Mouse (Mus musculus) midbrain, embryonic 15.5 days (tissue): ENCODE results near the gene Afap1. TPM values are rescaled to one million over a fixed set of nuclear protein-coding genes. Genes with fewer than 3 reads are reported as not detected.

ENCODE experiments used
- ATAC-seq: fragments of 200-750 bp; cut with Nextera tagmentation; replicated peaks from 2 replicates; pipeline ENCODE4 v1.8.0; 2017; ENCODE audit warnings: moderate TSS enrichment
- H3K27ac ChIP-seq: fragments of 300-500 bp; sonication (generic); 2 replicates; pipeline ENCODE4 v1.5.1; 2015; ENCODE audit warnings: mild to moderate bottlenecking, inconsistent platforms
- H3K27me3 ChIP-seq: fragments of 300-500 bp; sonication (generic); replicated peaks from 2 replicates; pipeline ENCODE4 v1.6.1; 2015; ENCODE audit warnings: inconsistent platforms
- H3K36me3 ChIP-seq: fragments of 300-500 bp; sonication (generic); replicated peaks from 2 replicates; pipeline ENCODE4 v1.6.1; 2015; ENCODE audit warnings: inconsistent platforms
- H3K4me1 ChIP-seq: fragments of 300-500 bp; sonication (generic); 2 replicates; pipeline ENCODE4 v1.6.1; 2015; ENCODE audit warnings: inconsistent platforms
- H3K4me2 ChIP-seq: fragments of 300-500 bp; sonication (generic); 2 replicates; pipeline ENCODE4 v1.6.1; 2015; ENCODE audit warnings: inconsistent platforms, mild to moderate bottlenecking, moderate library complexity
- H3K4me3 ChIP-seq: fragments of 300-500 bp; sonication (generic); 2 replicates; pipeline ENCODE4 v1.5.1; 2015; ENCODE audit warnings: mild to moderate bottlenecking, inconsistent platforms
- H3K9ac ChIP-seq: fragments of 300-500 bp; sonication (generic); 2 replicates; pipeline ENCODE4 v1.6.1; 2015; ENCODE audit warnings: mild to moderate bottlenecking, inconsistent platforms
- H3K9me3 ChIP-seq: fragments of 300-500 bp; sonication (generic); 2 replicates; pipeline ENCODE4 v1.6.1; 2016; ENCODE audit warnings: inconsistent platforms
- WGBS: fragments of 180-500 bp; shearing (Covaris S2); methylation state at CpG from one replicate; pipeline ENCODE4 v1.1.7; 2015; ENCODE audit warnings: mixed read lengths; 5-methylcytosine and 5-hydroxymethylcytosine counted together
- polyA plus RNA-seq: library from polyadenylated mRNA; unstranded; fragments of >200 nt; fragmentation: Nextera tagmentation; extraction: Ambion mirVana; gene quantifications from 2 replicates; pipeline ENCODE4 v1.2.1, GENCODE M21; 2015

The Afap1 gene
- polyA plus RNA-seq, 1 experiment from 2014 or later: 76.9 TPM

- Histone ChIP-seq H3K27ac (no peak overlapping the region), H3K9me3 (no peaks in the 10 kb centered on the region), H3K4me1 (no peaks in the 10 kb centered on the region), H3K27me3 (no peaks in the 10 kb centered on the region), H3K4me3 (no peak overlapping the region), H3K4me2 (no peak overlapping the region), H3K36me3 (peaks cover 24% of the 10 kb centered on the region), H3K9ac (no peak overlapping the region)
- WGBS: 89% methylated on average over 2 of the region's 2 CpGs
- ATAC-seq: no peak
Measured at GRCm38 (mm10) chr5:35946841-35947240, 53.7 kb downstream of the Afap1 start.

DNA sequence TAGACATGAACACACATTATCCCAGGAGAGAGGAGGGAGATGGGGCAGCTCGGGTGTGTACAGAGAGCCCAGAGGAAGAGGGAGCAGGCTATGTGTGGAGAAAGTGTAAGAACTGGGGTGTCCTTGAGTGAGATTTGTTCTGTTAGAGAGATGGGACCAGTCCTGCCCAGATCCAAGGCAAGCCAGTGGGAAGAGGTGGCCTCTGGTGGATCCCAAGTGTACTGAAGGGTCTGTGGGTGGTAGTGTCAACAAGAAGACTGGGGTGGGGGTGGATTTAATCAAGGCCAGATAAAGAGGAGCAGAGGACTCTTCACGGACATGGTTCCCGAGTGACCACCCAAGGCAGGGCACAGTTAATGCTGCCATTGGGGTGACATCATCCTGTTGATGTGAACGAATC lies 54.3 kb downstream of the Afap1 start:
- Histone ChIP-seq H3K36me3 (peaks cover 28% of the 10 kb centered on the region), H3K27me3 (no peaks in the 10 kb centered on the region), H3K9ac (no peak overlapping the region), H3K9me3 (no peaks in the 10 kb centered on the region), H3K4me3 (no peak overlapping the region), H3K4me2 (no peak overlapping the region), H3K27ac (no peak overlapping the region), H3K4me1 (no peaks in the 10 kb centered on the region)
- 71% methylated on average over 4 of the region's 4 CpGs for WGBS
- ATAC-seq: no peak

- no peaks in the 10 kb centered on the region for H3K27me3 ChIP-seq
- H3K4me2 ChIP-seq: no peak overlapping the region
- peaks cover 29% of the 10 kb centered on the region for H3K36me3 ChIP-seq
- ATAC-seq: no peak
- no peak overlapping the region for H3K9ac ChIP-seq
- 76% methylated on average over 15 of the region's 15 CpGs for WGBS
- no peaks in the 10 kb centered on the region for H3K4me1 ChIP-seq
- no peak overlapping the region for H3K4me3 ChIP-seq
- H3K27ac ChIP-seq: no peak overlapping the region
- no peaks in the 10 kb centered on the region for H3K9me3 ChIP-seq
Measured at GRCm38 (mm10) chr5:35948225-35948975, 55.3 kb downstream of the Afap1 start.

GRCm38 (mm10) chr5:35949061-35949460 lies 55.9 kb downstream of the Afap1 start:
- no peak overlapping the region for H3K4me3 ChIP-seq
- no peaks in the 10 kb centered on the region for H3K9me3 ChIP-seq
- no peaks in the 10 kb centered on the region for H3K27me3 ChIP-seq
- 79% methylated on average over 5 of the region's 5 CpGs for WGBS
- no peak overlapping the region for H3K4me2 ChIP-seq
- H3K4me1 ChIP-seq: no peaks in the 10 kb centered on the region
- H3K27ac ChIP-seq: no peak overlapping the region
- no peak overlapping the region for H3K9ac ChIP-seq
- H3K36me3 ChIP-seq: peaks cover 29% of the 10 kb centered on the region
- ATAC-seq: no peak

GRCm38 (mm10) chr5:35950504-35950903 lies 57.4 kb downstream of the Afap1 start:
- H3K4me2 ChIP-seq: no peak overlapping the region
- WGBS: 90% methylated on average over 7 of the region's 7 CpGs
- no peaks in the 10 kb centered on the region for H3K4me1 ChIP-seq
- H3K27me3 ChIP-seq: no peaks in the 10 kb centered on the region
- H3K27ac ChIP-seq: no peak overlapping the region
- H3K9ac ChIP-seq: no peak overlapping the region
- H3K9me3 ChIP-seq: no peaks in the 10 kb centered on the region
- H3K4me3 ChIP-seq: no peak overlapping the region
- ATAC-seq: no peak
- peaks cover 23% of the 10 kb centered on the region for H3K36me3 ChIP-seq

- 77% methylated on average over 12 of the region's 12 CpGs for WGBS
- H3K9me3 ChIP-seq: no peaks in the 10 kb centered on the region
Measured at GRCm38 (mm10) chr5:35954055-35954718, 61.1 kb downstream of the Afap1 start.

DNA sequence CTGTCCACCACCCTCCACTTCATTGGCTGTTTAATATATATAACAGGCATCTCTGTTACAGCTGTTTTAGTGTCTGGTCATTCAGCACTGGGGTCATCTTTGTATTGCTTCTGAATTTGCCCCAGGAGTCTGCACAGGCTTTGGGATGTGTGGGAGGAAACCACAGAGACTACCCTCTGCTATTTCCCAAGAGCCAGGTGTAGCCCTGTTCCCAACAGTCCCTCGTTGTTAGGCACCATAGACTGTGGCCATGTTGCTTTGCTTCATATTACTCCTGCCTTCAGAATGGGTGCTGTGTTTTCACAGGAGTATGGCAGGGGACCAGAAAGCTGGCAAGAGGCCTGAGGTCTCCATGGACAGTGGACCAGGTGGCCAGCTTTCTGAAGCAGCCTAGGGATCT lies 63.1 kb downstream of the Afap1 start:
- no peak overlapping the region for H3K4me3 ChIP-seq
- 91% methylated on average over 1 of the region's 1 CpGs for WGBS
- peaks cover 13% of the 10 kb centered on the region; the same call in 1 of the 2 replicates for H3K36me3 ChIP-seq
- no peak overlapping the region for H3K9ac ChIP-seq
- no peaks in the 10 kb centered on the region for H3K9me3 ChIP-seq
- no peaks in the 10 kb centered on the region for H3K4me1 ChIP-seq
- H3K4me2 ChIP-seq: no peak overlapping the region
- no peaks in the 10 kb centered on the region for H3K27me3 ChIP-seq
- no peak for ATAC-seq
- no peak overlapping the region for H3K27ac ChIP-seq

More at GRCm38 (mm10) chr5:35954055-35954718, 61.1 kb downstream of the Afap1 start:
- no peaks in the 10 kb centered on the region for H3K27me3 ChIP-seq
- H3K9ac ChIP-seq: no peak overlapping the region
- H3K36me3 ChIP-seq: peaks cover 17% of the 10 kb centered on the region; the same call in 1 of the 2 replicates
- no peak overlapping the region for H3K4me2 ChIP-seq
- no peak overlapping the region for H3K4me3 ChIP-seq
- H3K4me1 ChIP-seq: no peaks in the 10 kb centered on the region
- no peak for ATAC-seq
- no peak overlapping the region for H3K27ac ChIP-seq

GRCm38 (mm10) chr5:35958681-35959080 lies 65.6 kb downstream of the Afap1 start:
- ATAC-seq: no peak
- no peak overlapping the region for H3K4me2 ChIP-seq
- 83% methylated on average over 2 of the region's 2 CpGs for WGBS
- no peak overlapping the region for H3K27ac ChIP-seq
- no peak overlapping the region for H3K4me3 ChIP-seq
- H3K9ac ChIP-seq: no peak overlapping the region
- H3K9me3 ChIP-seq: no peaks in the 10 kb centered on the region
- H3K36me3 ChIP-seq: peaks cover 18% of the 10 kb centered on the region; the same call in 1 of the 2 replicates
- no peaks in the 10 kb centered on the region for H3K4me1 ChIP-seq
- H3K27me3 ChIP-seq: no peaks in the 10 kb centered on the region

DNA sequence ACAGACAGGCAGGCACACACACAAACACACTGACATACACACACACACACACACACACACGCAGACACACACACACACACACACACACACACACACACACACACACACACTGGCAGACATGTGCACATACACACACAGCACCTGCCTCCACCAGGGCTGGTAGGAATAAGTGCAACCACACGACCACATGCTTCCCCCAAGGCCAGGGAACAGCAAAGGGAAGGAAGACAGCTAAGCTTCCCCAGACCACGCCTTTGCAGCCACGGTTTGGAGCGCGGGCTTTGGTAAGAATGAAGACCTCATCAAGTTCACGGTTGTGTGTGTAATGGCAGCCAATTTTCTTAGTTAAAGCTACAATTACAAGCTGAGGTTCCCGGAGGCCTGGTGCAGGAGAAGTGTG lies 67.0 kb downstream of the Afap1 start:
- Histone ChIP-seq H3K4me1 (no peaks in the 10 kb centered on the region), H3K27me3 (no peaks in the 10 kb centered on the region), H3K4me3 (no peak overlapping the region), H3K27ac (no peak overlapping the region), H3K4me2 (no peak overlapping the region), H3K9ac (no peak overlapping the region), H3K36me3 (peaks cover 26% of the 10 kb centered on the region; the same call in 1 of the 2 replicates), H3K9me3 (no peaks in the 10 kb centered on the region)
- WGBS: 75% methylated on average over 7 of the region's 8 CpGs
- ATAC-seq: no peak

DNA sequence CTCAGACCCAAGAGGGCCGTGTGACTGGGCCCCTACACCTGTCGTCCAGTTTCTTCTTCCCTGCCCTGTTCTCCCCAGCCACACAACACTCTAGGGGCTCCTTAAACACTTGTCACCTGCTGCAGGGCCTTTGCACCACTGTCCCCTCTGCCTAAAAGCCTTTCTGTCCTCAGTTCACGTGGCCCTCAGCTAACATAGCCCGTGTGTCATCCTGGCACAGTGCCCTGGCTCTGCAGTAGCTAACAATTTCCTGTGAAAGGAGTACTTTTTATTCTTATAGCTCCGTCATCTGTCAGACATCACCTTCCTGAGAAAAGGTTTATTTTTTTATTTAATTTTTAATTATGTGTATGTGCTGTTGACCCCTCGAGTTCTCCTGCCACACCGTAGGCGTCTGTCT lies 68.2 kb downstream of the Afap1 start:
- Histone ChIP-seq H3K27me3 (no peaks in the 10 kb centered on the region), H3K27ac (no peak overlapping the region), H3K36me3 (peaks cover 37% of the 10 kb centered on the region; the same call in 1 of the 2 replicates), H3K4me3 (no peak overlapping the region), H3K4me1 (no peaks in the 10 kb centered on the region), H3K9ac (no peak overlapping the region), H3K9me3 (no peaks in the 10 kb centered on the region), H3K4me2 (no peak overlapping the region)
- WGBS: 83% methylated on average over 8 of the region's 8 CpGs
- no peak for ATAC-seq

- Histone ChIP-seq H3K4me3 (no peak overlapping the region), H3K4me2 (no peak overlapping the region), H3K9me3 (no peaks in the 10 kb centered on the region), H3K27me3 (no peaks in the 10 kb centered on the region), H3K9ac (no peak overlapping the region), H3K27ac (no peak overlapping the region), H3K36me3 (peaks cover 55% of the 10 kb centered on the region; the same call in 1 of the 2 replicates), H3K4me1 (no peaks in the 10 kb centered on the region)
- no peak for ATAC-seq
- WGBS: 79% methylated on average over 9 of the region's 9 CpGs
Measured at GRCm38 (mm10) chr5:35963635-35964034, 70.5 kb downstream of the Afap1 start.

- Histone ChIP-seq H3K36me3 (peaks cover 63% of the 10 kb centered on the region; the same call in 1 of the 2 replicates), H3K27me3 (no peaks in the 10 kb centered on the region), H3K4me3 (no peak overlapping the region), H3K9ac (no peak overlapping the region), H3K4me2 (no peak overlapping the region), H3K9me3 (no peaks in the 10 kb centered on the region), H3K27ac (no peak overlapping the region), H3K4me1 (no peaks in the 10 kb centered on the region)
- 23% methylated on average over 5 of the region's 5 CpGs for WGBS
- no peak for ATAC-seq
Measured at GRCm38 (mm10) chr5:35965036-35965435, 71.9 kb downstream of the Afap1 start.
